Mouse (Mus musculus) myocyte (in vitro differentiated cells): ENCODE results near the gene Scamp5. TPM values are rescaled to one million over a fixed set of nuclear protein-coding genes. Genes with fewer than 3 reads are reported as not detected.
A peak's percentile ranks its signal among the peaks of the same experiment; 100 is the strongest.

Source experiments
- H3K27me3 ChIP-seq: one replicate; pipeline ENCODE4 v1.6.1; 2011; ENCODE audit not compliant: control insufficient read depth, insufficient read depth, insufficient read length
- H3K36me3 ChIP-seq: one replicate; pipeline ENCODE4 v1.6.1; 2011; ENCODE audit not compliant: control insufficient read depth, insufficient read depth
- H3K4me2 ChIP-seq: one replicate; pipeline ENCODE4 v1.6.1; 2011; ENCODE audit warnings: low read depth, control low read depth
- H3K4me3 ChIP-seq: one replicate; pipeline ENCODE4 v1.5.1; 2011; ENCODE audit warnings: mild to moderate bottlenecking, control low read depth, moderate library complexity
- H3K79me2 ChIP-seq: one replicate; pipeline ENCODE4 v1.6.1; 2011; ENCODE audit not compliant: control insufficient read depth, insufficient read depth
- H3ac ChIP-seq: one replicate; pipeline ENCODE4 v1.6.1; 2011; ENCODE audit not compliant: control insufficient read depth, insufficient read length
- CEBPB ChIP-seq: IDR thresholded peaks from 2 replicates; pipeline ENCODE4 v1.6.1; 2011; ENCODE audit warnings: mild to moderate bottlenecking, moderate library complexity; ENCODE audit not compliant: poor library complexity, insufficient read depth, severe bottlenecking
- E2F4 ChIP-seq: IDR thresholded peaks from one replicate; pipeline ENCODE4 v1.6.1; 2011; ENCODE audit warnings: mild to moderate bottlenecking, control low read depth, moderate library complexity; ENCODE audit not compliant: insufficient read depth
- MAX ChIP-seq: IDR thresholded peaks from one replicate; pipeline ENCODE4 v1.6.1; 2011; ENCODE audit warnings: low read depth, mild to moderate bottlenecking, control low read depth
- MYOD1 ChIP-seq, 3 experiments: IDR thresholded peaks; one replicate each; pipeline ENCODE4 v1.6.1; 2011; ENCODE audit warnings: control low read depth in 2 of 3, low read depth in 2 of 3, mild to moderate bottlenecking in 2 of 3, moderate library complexity in 1 of 3; ENCODE audit not compliant: insufficient read length in 2 of 3, control insufficient read depth in 1 of 3
- MYOG ChIP-seq, 3 experiments: IDR thresholded peaks; one replicate each; pipeline ENCODE4 v1.6.1; 2011; ENCODE audit warnings: control low read depth in 2 of 3, low read depth in 2 of 3, mild to moderate bottlenecking in 2 of 3; ENCODE audit not compliant: insufficient read length in 2 of 3, control insufficient read depth in 1 of 3, insufficient read depth in 1 of 3
- POLR2A ChIP-seq: IDR thresholded peaks from one replicate; pipeline ENCODE4 v1.6.1; 2011; ENCODE audit warnings: low read depth, mild to moderate bottlenecking, control low read depth, moderate library complexity; ENCODE audit not compliant: insufficient read length
- POLR2AphosphoS2 ChIP-seq: IDR thresholded peaks from one replicate; pipeline ENCODE4 v1.6.1; 2011; ENCODE audit warnings: low read depth, control low read depth; ENCODE audit not compliant: insufficient read length
- REST ChIP-seq: IDR thresholded peaks from one replicate; pipeline ENCODE4 v1.6.1; 2011; ENCODE audit warnings: mild to moderate bottlenecking, control low read depth, moderate library complexity; ENCODE audit not compliant: insufficient read depth, insufficient read length
- SRF ChIP-seq: IDR thresholded peaks from one replicate; pipeline ENCODE4 v1.6.1; 2011; ENCODE audit warnings: low read depth; ENCODE audit not compliant: control insufficient read depth, insufficient read length
- TCF12 ChIP-seq: IDR thresholded peaks from one replicate; pipeline ENCODE4 v1.6.1; 2011; ENCODE audit warnings: mild to moderate bottlenecking, control low read depth; ENCODE audit not compliant: poor library complexity, insufficient read depth, severe bottlenecking
- TCF3 ChIP-seq: IDR thresholded peaks from one replicate; pipeline ENCODE4 v1.6.1; 2011; ENCODE audit warnings: low read depth, control low read depth; ENCODE audit not compliant: insufficient read length
- USF1 ChIP-seq: IDR thresholded peaks from one replicate; pipeline ENCODE4 v1.6.1; 2011; ENCODE audit warnings: low read depth, mild to moderate bottlenecking, control low read depth, moderate library complexity
- polyA plus RNA-seq: library from polyadenylated mRNA; unstranded; fragments of >200 nt; fragmentation: generic; extraction: Trizol; gene quantifications from one replicate; pipeline ENCODE4 v1.2.1, GENCODE M21; 2012; ENCODE audit warnings: missing spikeins

Gene Scamp5
- polyA plus RNA-seq: 23.6 TPM

DNA sequence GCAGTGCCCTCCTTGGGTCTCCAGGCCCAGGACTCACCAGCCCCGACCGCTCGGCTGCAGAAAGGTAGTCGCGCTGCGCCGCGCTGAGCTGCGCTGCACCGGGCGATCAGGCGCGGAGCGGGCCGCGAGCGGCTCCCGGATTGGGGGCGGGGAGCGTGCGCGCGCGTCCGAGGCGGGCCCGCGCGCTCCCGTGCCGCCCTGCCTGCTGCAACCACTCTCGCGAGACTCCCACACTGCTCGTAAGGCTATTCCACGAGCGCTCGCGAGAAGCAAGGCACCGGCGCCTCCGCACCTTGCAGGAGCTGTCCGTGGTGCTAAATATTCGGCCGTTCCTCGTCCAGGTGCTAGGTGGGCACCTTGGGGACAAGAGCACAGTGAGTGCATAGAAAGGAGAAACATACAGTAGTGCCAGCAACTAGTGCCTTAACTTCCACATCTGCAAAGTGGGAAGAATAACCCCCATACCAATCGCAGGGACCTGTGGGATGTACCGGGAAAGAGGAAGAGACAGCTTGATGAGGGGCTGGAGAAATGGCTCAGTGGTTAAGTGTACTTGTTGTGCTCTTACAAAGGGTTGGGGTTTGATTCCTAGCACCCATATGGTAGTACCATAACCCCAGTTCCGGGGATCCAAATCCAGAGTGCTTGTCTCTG lies at the start of gene Scamp5:
Gene Scamp5, minus strand, starts transcription at position 165 of the 654 bp plus-strand sequence.
- no peak within 1 kb of the TSS for H3ac ChIP-seq
- H3K36me3 ChIP-seq: no peaks in the 10 kb centered on the region
- peak; percentile 93 for TF ChIP-seq REST
- TF ChIP-seq CEBPB: no peak
- no peak for TF ChIP-seq USF1
- no peak for TF ChIP-seq E2F4
- no peak for TF ChIP-seq TCF3
- TF ChIP-seq POLR2AphosphoS2: peak; percentile 45
- no peak for TF ChIP-seq MYOG (IDR thresholded peaks at IDR 0.05; ENCODE audit: control insufficient read depth in 1 of 3, insufficient read depth in 1 of 3, insufficient read length in 2 of 3, low read depth in 2 of 3)
- TF ChIP-seq TCF12: no peak
- no peak for TF ChIP-seq MYOD1 (IDR thresholded peaks at IDR 0.05; ENCODE audit: control insufficient read depth in 1 of 3, insufficient read length in 2 of 3, low read depth in 2 of 3)
- TF ChIP-seq POLR2A: peak; percentile 69
- peak within 1 kb of the TSS; percentile 54 for H3K4me3 ChIP-seq
- no peaks in the 10 kb centered on the region for H3K79me2 ChIP-seq
- H3K27me3 ChIP-seq: no peaks in the 10 kb centered on the region
- peak within 1 kb of the TSS; percentile 85 for H3K4me2 ChIP-seq

DNA sequence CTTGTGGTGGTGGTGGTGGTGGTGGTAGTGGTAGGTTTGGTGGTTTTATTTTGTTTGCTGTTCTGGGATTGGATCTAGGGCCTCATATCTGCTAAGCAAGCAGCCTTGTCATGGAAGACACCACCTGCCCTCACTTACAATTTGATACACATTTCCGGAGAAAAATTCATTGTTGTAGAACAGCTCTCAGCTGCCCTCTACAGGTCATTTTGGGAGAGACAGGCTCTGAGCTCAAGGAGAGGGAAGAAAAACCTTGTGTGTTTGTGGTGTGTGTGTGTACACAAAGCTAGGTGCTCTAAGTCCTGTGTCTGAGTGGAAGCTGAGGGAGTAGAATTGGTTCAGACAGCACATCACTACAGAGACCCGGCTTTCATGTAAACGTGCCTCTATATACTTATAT lies 49.3 kb upstream of the Scamp5 start:
- Histone ChIP-seq H3ac (no peak overlapping the region), H3K79me2 (peaks cover 6% of the 10 kb centered on the region), H3K4me2 (no peak overlapping the region), H3K4me3 (no peak overlapping the region), H3K36me3 (no peaks in the 10 kb centered on the region), H3K27me3 (peaks cover 6% of the 10 kb centered on the region)
- TF ChIP-seq E2F4 (no peak), TCF12 (no peak), REST (no peak), MAX (no peak), SRF (no peak), POLR2A (no peak), USF1 (no peak), TCF3 (no peak), POLR2AphosphoS2 (no peak), MYOD1 (IDR thresholded peaks at IDR 0.05; ENCODE audit: control insufficient read depth in 1 of 3, insufficient read length in 2 of 3, low read depth in 2 of 3) (no peak), MYOG (IDR thresholded peaks at IDR 0.05; ENCODE audit: control insufficient read depth in 1 of 3, insufficient read depth in 1 of 3, insufficient read length in 2 of 3, low read depth in 2 of 3) (no peak)

DNA sequence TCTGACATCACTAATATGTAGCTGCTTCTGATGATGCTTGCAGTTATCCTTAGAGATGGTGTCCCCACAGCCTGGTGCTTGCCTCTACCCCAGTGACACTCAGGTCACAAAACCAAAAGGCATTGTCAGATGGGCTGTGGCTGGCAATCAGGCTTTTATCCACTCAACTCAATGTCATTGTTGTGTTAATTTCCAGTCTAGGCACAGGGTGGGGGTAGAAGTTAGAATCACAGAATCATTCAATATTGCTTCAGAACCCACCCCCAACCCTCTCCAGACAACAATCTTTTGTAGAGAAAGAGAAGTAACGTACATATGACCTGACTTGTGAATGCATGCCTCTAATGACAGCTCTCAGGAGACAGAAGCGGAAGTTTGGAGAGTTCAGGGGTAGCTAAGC lies 42.7 kb upstream of the Scamp5 start:
- H3K4me3 ChIP-seq: no peak overlapping the region
- H3K36me3 ChIP-seq: no peaks in the 10 kb centered on the region
- no peak overlapping the region for H3K4me2 ChIP-seq
- no peak for TF ChIP-seq REST
- TF ChIP-seq MYOD1 (IDR thresholded peaks at IDR 0.05; ENCODE audit: control insufficient read depth in 1 of 3, insufficient read length in 2 of 3, low read depth in 2 of 3): no peak
- no peak for TF ChIP-seq E2F4
- no peak for TF ChIP-seq POLR2AphosphoS2
- no peak for TF ChIP-seq MYOG (IDR thresholded peaks at IDR 0.05; ENCODE audit: control insufficient read depth in 1 of 3, insufficient read depth in 1 of 3, insufficient read length in 2 of 3, low read depth in 2 of 3)
- TF ChIP-seq POLR2A: no peak
- TF ChIP-seq CEBPB: no peak
- no peak for TF ChIP-seq TCF12
- TF ChIP-seq USF1: no peak
- TF ChIP-seq SRF: no peak
- TF ChIP-seq MAX: no peak
- no peak for TF ChIP-seq TCF3
- no peak overlapping the region for H3ac ChIP-seq
- no peaks in the 10 kb centered on the region for H3K79me2 ChIP-seq
- H3K27me3 ChIP-seq: peaks cover 6% of the 10 kb centered on the region

DNA sequence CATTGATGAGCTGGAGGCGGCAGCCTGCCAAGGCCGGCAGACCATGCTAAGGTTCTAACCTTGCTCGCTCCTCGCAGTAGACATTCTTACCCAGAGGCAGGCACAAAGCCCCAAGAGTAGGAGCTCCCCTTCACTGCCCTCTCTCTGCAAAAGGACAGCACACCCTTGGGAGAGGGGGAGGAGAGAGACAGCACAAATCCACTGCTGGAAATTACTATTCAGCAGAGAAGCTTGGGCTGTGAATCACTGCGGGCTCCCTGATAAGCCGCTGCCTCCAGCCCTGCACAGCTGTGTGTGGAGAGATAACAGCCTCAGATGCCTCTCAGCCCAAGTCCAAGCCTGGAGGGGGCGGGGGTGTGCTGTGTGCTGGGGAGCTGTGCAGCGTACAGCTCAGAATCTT lies 37.8 kb upstream of the Scamp5 start:
- Histone ChIP-seq H3K27me3 (peaks cover 8% of the 10 kb centered on the region), H3K4me2 (peak overlapping the region; percentile 70), H3K36me3 (no peaks in the 10 kb centered on the region), H3K79me2 (no peaks in the 10 kb centered on the region), H3K4me3 (no peak overlapping the region), H3ac (no peak overlapping the region)
- TF ChIP-seq USF1 (no peak), E2F4 (no peak), MAX (no peak), MYOG (IDR thresholded peaks at IDR 0.05; ENCODE audit: control insufficient read depth in 1 of 3, insufficient read depth in 1 of 3, insufficient read length in 2 of 3, low read depth in 2 of 3) (peak; percentile 16 to 86 (median 71)), MYOD1 (IDR thresholded peaks at IDR 0.05; ENCODE audit: control insufficient read depth in 1 of 3, insufficient read length in 2 of 3, low read depth in 2 of 3) (peak in 2 of 3 experiments; percentile 70 to 87), POLR2AphosphoS2 (no peak), SRF (no peak), POLR2A (no peak), TCF12 (peak; percentile 19), REST (no peak)

DNA sequence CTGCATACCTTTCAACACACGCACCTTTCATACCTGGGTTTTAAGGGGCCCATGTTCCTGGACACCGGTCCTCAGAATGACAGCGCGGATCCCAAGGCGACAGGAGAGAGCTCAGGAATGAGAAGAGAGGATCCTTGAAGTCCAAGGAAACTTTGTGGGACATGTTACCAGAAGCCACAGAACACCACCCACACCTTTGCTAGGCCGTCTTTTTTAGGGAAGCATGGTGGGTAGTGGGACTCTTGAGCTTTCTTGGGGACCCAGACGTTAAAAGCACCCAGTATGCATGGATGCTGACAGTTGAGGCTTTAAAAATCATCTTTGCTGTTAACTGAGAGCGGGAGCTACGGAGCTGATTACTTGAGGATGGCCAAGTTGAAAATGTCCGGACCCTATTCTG lies 37.0 kb upstream of the Scamp5 start:
- H3K4me2 ChIP-seq: peak overlapping the region; percentile 70
- H3K27me3 ChIP-seq: peaks cover 8% of the 10 kb centered on the region
- no peaks in the 10 kb centered on the region for H3K36me3 ChIP-seq

More for the DNA sequence above, 37.0 kb upstream of the Scamp5 start:
- TF ChIP-seq TCF3 (no peak), SRF (no peak), E2F4 (no peak), REST (no peak)
- Histone ChIP-seq H3K4me3 (no peak overlapping the region), H3K79me2 (no peaks in the 10 kb centered on the region), H3ac (no peak overlapping the region)
